Mouse (Mus musculus) heart, embryonic 15.5 days (tissue): Measurements from ENCODE around the gene Fcho2. TPM values are rescaled to one million over a fixed set of nuclear protein-coding genes. Genes with fewer than 3 reads are reported as not detected.

ENCODE experiments used
- ATAC-seq: fragments of 200-750 bp; cut with Nextera tagmentation; replicated peaks from 2 replicates; pipeline ENCODE4 v1.8.0; 2017; ENCODE audit warnings: low read depth, moderate TSS enrichment; ENCODE audit not compliant: insufficient number of reproducible peaks, insufficient read depth, low FRiP score
- H3K27ac ChIP-seq: fragments of 300-500 bp; sonication (generic); 2 replicates; pipeline ENCODE4 v1.5.1; 2015; ENCODE audit warnings: mild to moderate bottlenecking, inconsistent platforms
- H3K27me3 ChIP-seq: fragments of 300-500 bp; sonication (generic); 2 replicates; pipeline ENCODE4 v1.6.1; 2015; ENCODE audit warnings: inconsistent platforms
- H3K36me3 ChIP-seq: fragments of 300-500 bp; sonication (generic); 2 replicates; pipeline ENCODE4 v1.6.1; 2015; ENCODE audit warnings: mild to moderate bottlenecking, inconsistent platforms
- H3K4me1 ChIP-seq: fragments of 300-500 bp; sonication (generic); replicated peaks from 2 replicates; pipeline ENCODE4 v1.6.1; 2015; ENCODE audit warnings: inconsistent platforms
- H3K4me2 ChIP-seq: fragments of 300-500 bp; sonication (generic); 2 replicates; pipeline ENCODE4 v1.6.1; 2015; ENCODE audit warnings: inconsistent platforms, mild to moderate bottlenecking, moderate library complexity
- H3K4me3 ChIP-seq: fragments of 300-500 bp; sonication (generic); 2 replicates; pipeline ENCODE4 v1.5.1; 2015; ENCODE audit warnings: mild to moderate bottlenecking, inconsistent platforms
- H3K9ac ChIP-seq: fragments of 300-500 bp; sonication (generic); 2 replicates; pipeline ENCODE4 v1.6.1; 2015; ENCODE audit warnings: mild to moderate bottlenecking, inconsistent platforms
- H3K9me3 ChIP-seq: fragments of 300-500 bp; sonication (generic); replicated peaks from 2 replicates; pipeline ENCODE4 v1.6.1; 2016; ENCODE audit warnings: inconsistent platforms
- WGBS: fragments of 180-500 bp; shearing (Covaris S2); methylation state at CpG from one replicate; pipeline ENCODE4 v1.1.7; 2015; ENCODE audit warnings: mixed read lengths; 5-methylcytosine and 5-hydroxymethylcytosine counted together
- polyA plus RNA-seq: library from polyadenylated mRNA; unstranded; fragments of >200 nt; fragmentation: Nextera tagmentation; extraction: Ambion mirVana; gene quantifications from 2 replicates; pipeline ENCODE4 v1.2.1, GENCODE M21; 2015

The Fcho2 gene
- polyA plus RNA-seq, 1 experiment from 2014 or later: 27.4 TPM

- ATAC-seq: no peak
- Histone ChIP-seq H3K9me3 (no peaks in the 10 kb centered on the region), H3K4me2 (no peak overlapping the region), H3K36me3 (peaks cover 32% of the 10 kb centered on the region), H3K9ac (no peak overlapping the region), H3K4me1 (no peaks in the 10 kb centered on the region), H3K4me3 (no peak overlapping the region), H3K27ac (no peak overlapping the region), H3K27me3 (no peaks in the 10 kb centered on the region)
- 76% methylated on average over 4 of the region's 4 CpGs for WGBS
Observed at GRCm38 (mm10) chr13:98803699-98804098, 11.6 kb downstream of the Fcho2 start.

- no peak overlapping the region for H3K9ac ChIP-seq
- 74% methylated on average over 3 of the region's 3 CpGs for WGBS
- no peak for ATAC-seq
- no peaks in the 10 kb centered on the region for H3K27me3 ChIP-seq
- no peaks in the 10 kb centered on the region for H3K4me1 ChIP-seq
- H3K36me3 ChIP-seq: peaks cover 32% of the 10 kb centered on the region
- no peak overlapping the region for H3K4me2 ChIP-seq
- no peak overlapping the region for H3K4me3 ChIP-seq
- H3K27ac ChIP-seq: no peak overlapping the region
- no peaks in the 10 kb centered on the region for H3K9me3 ChIP-seq
Observed at GRCm38 (mm10) chr13:98802957-98803356, 12.3 kb downstream of the Fcho2 start.

GRCm38 (mm10) chr13:98795511-98795910, 19.7 kb downstream of the Fcho2 start:
- Histone ChIP-seq H3K27me3 (no peaks in the 10 kb centered on the region), H3K36me3 (peaks cover 36% of the 10 kb centered on the region), H3K27ac (no peak overlapping the region), H3K9me3 (no peaks in the 10 kb centered on the region), H3K9ac (no peak overlapping the region), H3K4me3 (no peak overlapping the region), H3K4me2 (no peak overlapping the region), H3K4me1 (no peaks in the 10 kb centered on the region)
- ATAC-seq: no peak
- 94% methylated on average over 3 of the region's 3 CpGs for WGBS

- peaks cover 23% of the 10 kb centered on the region; the same call in 1 of the 2 replicates for H3K36me3 ChIP-seq
- 100% methylated on average over 1 of the region's 1 CpGs for WGBS
- ATAC-seq: no peak
Observed at GRCm38 (mm10) chr13:98792864-98793263, 22.4 kb downstream of the Fcho2 start.

GRCm38 (mm10) chr13:98791693-98792092, 23.6 kb downstream of the Fcho2 start:
- no peak overlapping the region for H3K4me3 ChIP-seq
- no peak overlapping the region for H3K9ac ChIP-seq
- 94% methylated on average over 1 of the region's 1 CpGs for WGBS
- peaks cover 6% of the 10 kb centered on the region for H3K4me1 ChIP-seq
- no peak overlapping the region for H3K4me2 ChIP-seq
- peaks cover 16% of the 10 kb centered on the region; the same call in 1 of the 2 replicates for H3K36me3 ChIP-seq
- no peak overlapping the region for H3K27ac ChIP-seq
- no peaks in the 10 kb centered on the region for H3K9me3 ChIP-seq
- H3K27me3 ChIP-seq: no peaks in the 10 kb centered on the region
- no peak for ATAC-seq

More at GRCm38 (mm10) chr13:98792864-98793263, 22.4 kb downstream of the Fcho2 start:
- Histone ChIP-seq H3K4me1 (no peaks in the 10 kb centered on the region), H3K9me3 (no peaks in the 10 kb centered on the region), H3K27me3 (no peaks in the 10 kb centered on the region), H3K4me3 (no peak overlapping the region), H3K27ac (no peak overlapping the region), H3K4me2 (no peak overlapping the region), H3K9ac (no peak overlapping the region)

- Histone ChIP-seq H3K9ac (no peak overlapping the region), H3K4me1 (peaks cover 7% of the 10 kb centered on the region), H3K27me3 (no peaks in the 10 kb centered on the region), H3K9me3 (no peaks in the 10 kb centered on the region), H3K36me3 (peaks cover 17% of the 10 kb centered on the region), H3K27ac (peak overlapping the region; percentile 10; the same call in 1 of the 2 replicates), H3K4me2 (no peak overlapping the region), H3K4me3 (no peak overlapping the region)
- ATAC-seq: no peak
- 50% methylated on average over 5 of the region's 5 CpGs for WGBS
Observed at GRCm38 (mm10) chr13:98786970-98787685, 28.1 kb downstream of the Fcho2 start.

- peaks cover 28% of the 10 kb centered on the region; the same call in 1 of the 2 replicates for H3K36me3 ChIP-seq
- no peak for ATAC-seq
- H3K4me3 ChIP-seq: no peak overlapping the region
- H3K27me3 ChIP-seq: no peaks in the 10 kb centered on the region
- 78% methylated on average over 3 of the region's 3 CpGs for WGBS
- H3K27ac ChIP-seq: no peak overlapping the region
- no peaks in the 10 kb centered on the region for H3K4me1 ChIP-seq
- no peaks in the 10 kb centered on the region for H3K9me3 ChIP-seq
- H3K9ac ChIP-seq: no peak overlapping the region
- no peak overlapping the region for H3K4me2 ChIP-seq
Observed at GRCm38 (mm10) chr13:98777959-98778358, 37.3 kb downstream of the Fcho2 start.

GRCm38 (mm10) chr13:98771484-98771883, 43.8 kb downstream of the Fcho2 start:
- ATAC-seq: no peak
- Histone ChIP-seq H3K9me3 (no peaks in the 10 kb centered on the region), H3K4me3 (no peak overlapping the region), H3K4me2 (no peak overlapping the region), H3K27ac (no peak overlapping the region), H3K27me3 (no peaks in the 10 kb centered on the region), H3K36me3 (peaks cover 17% of the 10 kb centered on the region; the same call in 1 of the 2 replicates), H3K4me1 (peaks cover 4% of the 10 kb centered on the region; the same call in 1 of the 2 replicates), H3K9ac (no peak overlapping the region)
- 88% methylated on average over 2 of the region's 2 CpGs for WGBS

- H3K9ac ChIP-seq: no peak overlapping the region
- H3K4me1 ChIP-seq: peaks cover 4% of the 10 kb centered on the region; the same call in 1 of the 2 replicates
- peaks cover under 1% of the 10 kb centered on the region; the same call in 1 of the 2 replicates for H3K36me3 ChIP-seq
- peak overlapping the region; percentile 41; the same call in 1 of the 2 replicates for H3K27ac ChIP-seq
- no peak overlapping the region for H3K4me3 ChIP-seq
- H3K4me2 ChIP-seq: no peak overlapping the region; the same call in 1 of the 2 replicates
- ATAC-seq: peak; percentile 74; the same call in 1 of the 2 replicates
- no peaks in the 10 kb centered on the region for H3K9me3 ChIP-seq
- H3K27me3 ChIP-seq: no peaks in the 10 kb centered on the region
- 21% methylated on average over 4 of the region's 4 CpGs for WGBS
Observed at GRCm38 (mm10) chr13:98768329-98768728, 46.9 kb downstream of the Fcho2 start.

DNA sequence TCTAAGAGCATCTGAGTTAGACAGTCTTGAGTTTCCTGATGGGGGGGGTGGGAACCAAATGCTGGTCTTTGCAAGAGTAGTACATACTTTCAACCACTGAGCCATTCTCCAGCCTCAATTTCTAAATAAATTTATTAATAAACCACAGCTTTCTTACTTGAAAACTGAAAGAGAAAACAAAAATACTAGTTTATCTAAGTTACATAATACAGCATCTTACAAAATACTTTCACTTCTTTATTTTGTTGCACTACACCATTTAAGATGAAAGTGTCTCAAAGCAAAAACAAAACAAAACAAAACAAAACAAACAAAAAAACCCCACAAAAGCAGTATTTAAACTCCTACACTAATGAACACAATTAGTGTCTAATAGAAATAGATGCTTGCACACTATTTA, 53.5 kb downstream of the Fcho2 start:
- ATAC-seq: no peak
- Histone ChIP-seq H3K4me3 (no peak overlapping the region), H3K9ac (no peak overlapping the region), H3K36me3 (peaks cover 2% of the 10 kb centered on the region; the same call in 1 of the 2 replicates), H3K4me2 (no peak overlapping the region), H3K27ac (no peak overlapping the region), H3K27me3 (no peaks in the 10 kb centered on the region), H3K4me1 (no peaks in the 10 kb centered on the region), H3K9me3 (no peaks in the 10 kb centered on the region)

- ATAC-seq: no peak
- Histone ChIP-seq H3K9ac (no peak overlapping the region), H3K4me3 (no peak overlapping the region), H3K36me3 (peaks cover 3% of the 10 kb centered on the region; the same call in 1 of the 2 replicates), H3K9me3 (no peaks in the 10 kb centered on the region), H3K4me2 (no peak overlapping the region), H3K27me3 (no peaks in the 10 kb centered on the region), H3K27ac (no peak overlapping the region), H3K4me1 (no peaks in the 10 kb centered on the region)
- 60% methylated on average over 1 of the region's 1 CpGs for WGBS
Observed at GRCm38 (mm10) chr13:98755886-98756285, 59.4 kb downstream of the Fcho2 start.

DNA sequence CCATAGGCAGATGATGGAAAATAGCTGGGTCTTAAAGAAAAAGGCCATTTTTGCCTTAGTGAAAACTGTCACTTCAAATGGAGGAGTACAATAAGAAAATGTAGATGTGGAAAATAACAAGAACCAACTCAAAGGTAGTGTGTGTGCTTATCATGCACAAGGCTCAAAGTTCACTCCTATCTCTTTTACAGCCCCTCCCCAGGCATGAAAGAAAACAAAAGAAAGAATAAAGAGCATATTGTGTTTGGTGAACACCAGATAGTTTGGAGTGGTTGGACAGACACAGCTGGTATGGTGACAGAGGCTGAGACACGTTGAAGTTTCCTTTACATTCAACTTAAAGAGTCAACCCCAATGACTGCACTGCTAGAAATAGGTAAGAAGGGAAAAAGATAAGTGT, 70.6 kb downstream of the Fcho2 start:
- Histone ChIP-seq H3K9ac (no peak overlapping the region), H3K27ac (no peak overlapping the region), H3K4me3 (no peak overlapping the region), H3K27me3 (no peaks in the 10 kb centered on the region), H3K36me3 (peaks cover 31% of the 10 kb centered on the region), H3K4me1 (no peaks in the 10 kb centered on the region), H3K9me3 (no peaks in the 10 kb centered on the region), H3K4me2 (no peak overlapping the region)
- 60% methylated on average over 1 of the region's 1 CpGs for WGBS
- ATAC-seq: no peak
